Mouse (Mus musculus) forebrain, embryonic 10.5 days (tissue): ENCODE data around the gene Myo15b. TPM values are rescaled to one million over a fixed set of nuclear protein-coding genes. Genes with fewer than 3 reads are reported as not detected.

Source experiments
- DNase-seq: peaks from one replicate; pipeline ENCODE4 v3.0.0-alpha.2; 2017; ENCODE audit warnings: low spot score; ENCODE audit errors: extremely low spot score
- H3K27ac ChIP-seq: fragments of 300-500 bp; sonication (generic); 2 replicates; pipeline ENCODE4 v1.5.1; 2016; ENCODE audit warnings: mild to moderate bottlenecking
- H3K27me3 ChIP-seq: fragments of 300-500 bp; sonication (generic); 2 replicates; pipeline ENCODE4 v1.6.1; 2016; ENCODE audit warnings: mild to moderate bottlenecking; ENCODE audit not compliant: poor library complexity, severe bottlenecking
- H3K36me3 ChIP-seq: fragments of 300-500 bp; sonication (generic); replicated peaks from 2 replicates; pipeline ENCODE4 v1.6.1; 2016; ENCODE audit warnings: mild to moderate bottlenecking, moderate library complexity
- H3K4me1 ChIP-seq: fragments of 300-500 bp; sonication (generic); 2 replicates; pipeline ENCODE4 v1.6.1; 2016
- H3K4me3 ChIP-seq: fragments of 300-500 bp; sonication (generic); 2 replicates; pipeline ENCODE4 v1.5.1; 2016; ENCODE audit warnings: mild to moderate bottlenecking, moderate library complexity
- H3K9me3 ChIP-seq: fragments of 300-500 bp; sonication (generic); 2 replicates; pipeline ENCODE4 v1.6.1; 2016; ENCODE audit warnings: mild to moderate bottlenecking, moderate library complexity
- WGBS: fragments of 180-500 bp; shearing (Covaris S2); methylation state at CpG from one replicate; pipeline ENCODE4 v1.1.7; 2016; 5-methylcytosine and 5-hydroxymethylcytosine counted together
- polyA plus RNA-seq: library from polyadenylated mRNA; unstranded; fragments of >200 nt; fragmentation: Nextera tagmentation; extraction: Ambion mirVana; gene quantifications from 2 replicates; pipeline ENCODE4 v1.2.1, GENCODE M21; 2016

The Myo15b gene
- polyA plus RNA-seq, 1 experiment from 2014 or later: 0.11 TPM

DNA sequence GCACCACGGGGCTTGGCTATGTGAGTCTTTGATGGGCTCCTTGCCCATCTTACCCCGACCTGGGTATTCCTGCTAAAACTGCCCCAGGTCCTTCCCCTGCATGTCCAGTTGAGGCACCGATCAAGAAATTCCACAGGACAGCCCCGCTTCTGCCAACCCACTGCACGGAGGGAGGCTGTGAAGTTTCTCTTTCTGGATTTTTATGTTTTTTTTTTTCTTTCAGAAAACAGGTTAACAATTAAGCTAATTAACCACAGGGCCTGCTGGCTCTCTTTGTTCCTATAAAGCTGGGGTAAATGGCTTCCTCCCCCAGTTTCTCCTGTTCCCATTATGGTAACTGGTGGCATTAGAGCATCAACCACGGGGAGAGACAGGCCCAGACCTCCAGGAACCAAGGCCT, 24.2 kb upstream of the Myo15b start:
- Histone ChIP-seq H3K27ac (peak overlapping the region; percentile 74), H3K9me3 (no peaks in the 10 kb centered on the region), H3K4me3 (no peak overlapping the region; the same call in 1 of the 2 replicates), H3K27me3 (peaks cover 94% of the 10 kb centered on the region), H3K4me1 (peaks cover 86% of the 10 kb centered on the region), H3K36me3 (no peaks in the 10 kb centered on the region)
- DNase-seq: no peak
- WGBS: 57% methylated on average over 6 of the region's 6 CpGs

GRCm38 (mm10) chr11:115836656-115837395, 21.4 kb upstream of the Myo15b start:
- no peaks in the 10 kb centered on the region for H3K36me3 ChIP-seq
- 45% methylated on average over 11 of the region's 11 CpGs for WGBS
- H3K4me3 ChIP-seq: no peak overlapping the region
- 0 out of 2 replicates have a peak overlapping the region, but pooled peaks have one; percentile 12 for H3K27ac ChIP-seq
- no peaks in the 10 kb centered on the region for H3K9me3 ChIP-seq
- H3K4me1 ChIP-seq: peaks cover 78% of the 10 kb centered on the region
- no peak for DNase-seq
- H3K27me3 ChIP-seq: peaks cover 70% of the 10 kb centered on the region

DNA sequence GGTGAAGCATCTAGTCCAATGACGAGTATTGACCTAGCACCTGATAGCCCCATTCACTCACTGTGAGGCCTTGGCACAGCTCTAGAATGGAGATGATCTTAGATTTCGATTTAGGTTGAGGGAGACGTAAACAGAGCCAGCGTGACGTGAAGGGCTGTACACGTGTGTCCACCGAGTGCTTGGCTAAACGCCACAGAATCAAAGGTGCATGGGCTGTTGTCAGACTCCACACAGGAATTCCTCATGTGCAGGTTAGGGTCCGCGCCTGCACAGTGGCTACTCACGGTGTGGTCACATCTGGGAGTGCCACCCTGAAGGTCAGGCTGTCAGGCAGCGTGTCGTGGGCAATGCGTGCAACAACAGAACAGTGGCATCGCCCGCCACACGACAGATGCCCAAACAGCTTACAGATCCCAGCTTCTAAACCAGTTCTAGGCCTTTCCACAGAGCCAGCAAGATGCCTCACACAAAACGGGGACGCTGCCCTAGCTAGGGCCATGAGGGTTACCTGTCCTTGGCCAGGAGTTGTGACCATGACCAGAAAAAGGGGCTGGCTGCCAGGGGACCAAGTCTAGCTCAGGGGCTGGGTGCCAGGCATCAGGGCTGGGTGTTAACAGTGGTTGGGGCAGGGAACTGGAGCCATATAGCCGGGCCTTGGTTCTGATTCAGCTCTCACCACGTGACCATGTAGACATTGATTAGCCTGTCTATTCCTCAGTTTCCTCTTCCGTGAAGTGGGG, 20.4 kb upstream of the Myo15b start:
- Histone ChIP-seq H3K9me3 (no peaks in the 10 kb centered on the region), H3K36me3 (no peaks in the 10 kb centered on the region), H3K4me1 (peaks cover 78% of the 10 kb centered on the region), H3K27ac (no peak overlapping the region), H3K4me3 (no peak overlapping the region), H3K27me3 (peaks cover 60% of the 10 kb centered on the region)
- 93% methylated on average over 22 of the region's 22 CpGs for WGBS
- DNase-seq: no peak

DNA sequence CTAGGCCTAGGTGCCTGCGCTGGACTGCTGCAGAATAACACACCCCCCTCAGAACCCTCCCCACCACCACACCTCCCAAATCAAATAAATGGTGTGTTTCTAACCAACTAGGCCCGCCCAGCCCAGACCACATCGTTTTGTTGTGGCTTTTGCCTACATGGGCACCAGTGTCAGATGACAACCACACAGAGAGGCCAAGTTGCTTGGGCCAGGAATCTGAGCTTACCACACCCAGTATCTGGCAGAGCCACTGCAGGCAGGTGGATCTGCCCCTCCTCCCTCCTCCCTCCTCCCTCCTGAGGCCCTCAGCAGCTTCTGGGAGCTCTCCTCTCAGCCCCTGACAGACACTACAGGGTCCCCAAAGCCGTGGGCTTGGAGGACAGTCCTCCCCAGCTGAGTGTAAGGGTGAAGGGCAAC, 19.3 kb upstream of the Myo15b start:
- Histone ChIP-seq H3K4me3 (no peak overlapping the region), H3K36me3 (no peaks in the 10 kb centered on the region), H3K27ac (peak overlapping the region; percentile 62; the same call in 1 of the 2 replicates), H3K9me3 (no peaks in the 10 kb centered on the region), H3K4me1 (peaks cover 78% of the 10 kb centered on the region), H3K27me3 (peaks cover 49% of the 10 kb centered on the region)
- 52% methylated on average over 4 of the region's 4 CpGs for WGBS
- no peak for DNase-seq

- peaks cover 41% of the 10 kb centered on the region for H3K27me3 ChIP-seq
- H3K4me1 ChIP-seq: peaks cover 78% of the 10 kb centered on the region
- H3K36me3 ChIP-seq: no peaks in the 10 kb centered on the region; the same call in 1 of the 2 replicates
- 55% methylated on average over 3 of the region's 3 CpGs for WGBS
- no peaks in the 10 kb centered on the region for H3K9me3 ChIP-seq
- no peak overlapping the region for H3K4me3 ChIP-seq
- no peak for DNase-seq
- peak overlapping the region; percentile 62 for H3K27ac ChIP-seq
Measured at GRCm38 (mm10) chr11:115839732-115840131, 18.5 kb upstream of the Myo15b start.

- peaks cover 12% of the 10 kb centered on the region; the same call in 1 of the 2 replicates for H3K36me3 ChIP-seq
- H3K4me3 ChIP-seq: no peak overlapping the region
- no peak for DNase-seq
- H3K27me3 ChIP-seq: peaks cover 28% of the 10 kb centered on the region
- 84% methylated on average over 6 of the region's 6 CpGs for WGBS
- peaks cover 7% of the 10 kb centered on the region; the same call in 1 of the 2 replicates for H3K9me3 ChIP-seq
- peaks cover 65% of the 10 kb centered on the region for H3K4me1 ChIP-seq
- no peak overlapping the region for H3K27ac ChIP-seq
Measured at GRCm38 (mm10) chr11:115841044-115841443, 17.2 kb upstream of the Myo15b start.

GRCm38 (mm10) chr11:115841961-115842550, 16.1 kb upstream of the Myo15b start:
- Histone ChIP-seq H3K4me3 (peak overlapping the region; percentile 6), H3K27ac (peak overlapping the region; percentile 81), H3K4me1 (peaks cover 55% of the 10 kb centered on the region), H3K36me3 (peaks cover 12% of the 10 kb centered on the region; the same call in 1 of the 2 replicates), H3K9me3 (peaks cover 7% of the 10 kb centered on the region; the same call in 1 of the 2 replicates), H3K27me3 (peaks cover 18% of the 10 kb centered on the region; the same call in 1 of the 2 replicates)
- WGBS: 18% methylated on average over 6 of the region's 6 CpGs
- peak; percentile 41 for DNase-seq

GRCm38 (mm10) chr11:115843141-115843890, 14.9 kb upstream of the Myo15b start:
- H3K27ac ChIP-seq: peak overlapping the region; percentile 81; the same call in 1 of the 2 replicates
- peaks cover 53% of the 10 kb centered on the region for H3K4me1 ChIP-seq
- 0 out of 2 replicates have a peak, but pooled peaks cover 11% of the 10 kb centered on the region for H3K27me3 ChIP-seq
- no peak overlapping the region for H3K4me3 ChIP-seq
- WGBS: 84% methylated on average over 13 of the region's 14 CpGs
- H3K36me3 ChIP-seq: peaks cover 12% of the 10 kb centered on the region; the same call in 1 of the 2 replicates
- H3K9me3 ChIP-seq: peaks cover 7% of the 10 kb centered on the region; the same call in 1 of the 2 replicates
- no peak for DNase-seq

DNA sequence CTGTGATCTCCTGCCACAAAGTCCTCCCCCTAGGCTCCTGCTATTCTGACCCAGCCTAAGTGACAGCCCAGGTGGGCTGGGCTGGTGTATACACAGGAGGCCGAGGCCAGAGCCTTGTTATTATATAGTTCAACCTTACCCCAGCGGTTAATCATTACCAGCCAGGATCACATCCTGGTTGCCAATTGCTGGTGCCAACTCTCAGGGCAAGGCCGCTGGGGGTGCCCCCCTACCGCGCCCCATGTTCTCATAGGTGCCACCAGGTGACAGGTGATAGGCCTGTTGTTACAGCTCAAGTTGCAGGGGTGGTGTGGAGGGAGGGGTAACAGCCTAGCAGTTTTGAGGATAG, 14.3 kb upstream of the Myo15b start:
- Histone ChIP-seq H3K4me1 (peaks cover 49% of the 10 kb centered on the region), H3K27ac (peak overlapping the region; percentile 63; the same call in 1 of the 2 replicates), H3K9me3 (peaks cover 7% of the 10 kb centered on the region; the same call in 1 of the 2 replicates), H3K36me3 (peaks cover 12% of the 10 kb centered on the region; the same call in 1 of the 2 replicates), H3K4me3 (no peak overlapping the region), H3K27me3 (0 out of 2 replicates have a peak, but pooled peaks cover 6% of the 10 kb centered on the region)
- WGBS: 91% methylated on average over 5 of the region's 5 CpGs
- no peak for DNase-seq

DNA sequence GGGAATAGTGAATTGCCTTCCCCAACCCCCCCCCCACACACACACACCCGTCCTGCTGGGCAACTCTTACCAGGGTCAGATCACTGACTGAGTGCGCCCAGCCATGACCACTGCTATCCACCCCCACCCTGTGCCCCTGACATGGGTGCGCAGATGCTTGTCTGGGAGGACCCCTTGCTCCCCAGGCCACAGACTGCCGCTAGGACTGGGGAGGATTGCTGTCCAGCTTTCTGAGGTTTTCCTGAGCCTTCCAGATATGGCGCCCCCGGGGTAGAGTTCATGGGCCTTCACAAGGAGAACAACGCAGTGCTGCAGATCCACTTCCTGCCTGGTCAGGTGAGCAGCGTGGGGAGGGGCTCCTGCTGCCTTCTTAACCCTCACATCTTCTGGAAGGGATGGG, 14.0 kb upstream of the Myo15b start:
- DNase-seq: no peak
- peak overlapping the region; percentile 63 for H3K27ac ChIP-seq
- peaks cover 7% of the 10 kb centered on the region; the same call in 1 of the 2 replicates for H3K9me3 ChIP-seq
- peaks cover 45% of the 10 kb centered on the region for H3K4me1 ChIP-seq
- WGBS: 62% methylated on average over 8 of the region's 8 CpGs
- H3K4me3 ChIP-seq: no peak overlapping the region
- H3K27me3 ChIP-seq: 0 out of 2 replicates have a peak, but pooled peaks cover 2% of the 10 kb centered on the region
- H3K36me3 ChIP-seq: peaks cover 12% of the 10 kb centered on the region; the same call in 1 of the 2 replicates

DNA sequence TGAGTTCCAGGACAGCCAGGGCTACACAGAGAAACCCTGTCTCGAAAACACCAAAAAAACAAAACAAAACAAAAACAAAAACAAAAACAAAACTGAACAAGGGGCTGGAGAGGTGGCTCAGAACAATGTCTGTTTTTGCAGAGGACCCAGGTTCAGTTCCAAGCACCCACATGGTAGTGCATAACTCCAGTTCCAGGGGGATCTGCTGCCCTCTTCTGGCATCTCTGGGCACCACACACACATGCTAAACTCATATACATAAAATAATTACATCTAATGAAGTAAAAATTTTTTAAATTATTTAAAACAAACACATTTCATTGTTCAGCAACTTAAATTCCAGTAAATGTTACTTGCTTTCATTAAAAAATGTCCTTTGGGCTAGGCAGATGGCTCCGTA, 12.4 kb upstream of the Myo15b start:
- H3K9me3 ChIP-seq: peaks cover 7% of the 10 kb centered on the region; the same call in 1 of the 2 replicates
- no peak overlapping the region for H3K27ac ChIP-seq
- no peak overlapping the region for H3K4me3 ChIP-seq
- peaks cover 20% of the 10 kb centered on the region for H3K36me3 ChIP-seq
- H3K27me3 ChIP-seq: no peaks in the 10 kb centered on the region
- WGBS: 91% methylated on average over 2 of the region's 2 CpGs
- peaks cover 34% of the 10 kb centered on the region for H3K4me1 ChIP-seq
- no peak for DNase-seq

DNA sequence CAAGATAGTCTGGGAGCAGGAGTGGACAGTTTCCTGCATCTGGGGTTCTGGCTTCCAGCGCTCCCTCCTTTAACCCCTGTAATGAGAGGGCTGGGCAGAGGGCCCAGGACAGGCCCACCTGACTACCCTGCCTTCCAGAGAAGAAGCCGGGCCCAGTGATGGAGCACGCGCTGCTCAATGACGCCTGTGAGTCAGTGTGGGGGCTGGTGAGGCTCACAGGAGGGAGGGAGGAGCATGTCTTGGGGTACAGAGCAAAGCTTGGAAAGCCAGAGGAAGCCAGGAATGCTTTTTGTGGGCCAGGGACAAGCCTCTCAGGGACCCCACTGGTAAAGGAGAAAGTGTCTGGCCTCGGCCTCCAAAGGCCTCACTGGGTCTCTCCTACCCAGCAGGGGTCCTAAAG, 3.5 kb upstream of the Myo15b start:
- Histone ChIP-seq H3K27me3 (peaks cover 47% of the 10 kb centered on the region), H3K9me3 (no peaks in the 10 kb centered on the region), H3K27ac (no peak overlapping the region), H3K36me3 (peaks cover 11% of the 10 kb centered on the region), H3K4me3 (no peak overlapping the region), H3K4me1 (peaks cover 15% of the 10 kb centered on the region)
- WGBS: 81% methylated on average over 6 of the region's 6 CpGs
- DNase-seq: no peak
